Mouse (Mus musculus) kidney, postnatal 36 days (tissue): Measurements from ENCODE around the gene Mrpl11.
"Not testable (repeated sequence)": the region's sequence is repeated elsewhere in the genome, so short reads cannot be mapped to it uniquely, and the experiment has no call there.

ENCODE experiments used
- DNase-seq, 2 experiments: peaks; one replicate each; pipeline ENCODE4 v3.0.0; 2021 to 2022; ENCODE audit warnings: mixed read lengths in 2 of 2

The Mrpl11 gene

GRCm38 (mm10) chr19:4992904-4993303, 31.0 kb downstream of the Mrpl11 start:
- peak; percentile 11 to 28 for DNase-seq

DNA sequence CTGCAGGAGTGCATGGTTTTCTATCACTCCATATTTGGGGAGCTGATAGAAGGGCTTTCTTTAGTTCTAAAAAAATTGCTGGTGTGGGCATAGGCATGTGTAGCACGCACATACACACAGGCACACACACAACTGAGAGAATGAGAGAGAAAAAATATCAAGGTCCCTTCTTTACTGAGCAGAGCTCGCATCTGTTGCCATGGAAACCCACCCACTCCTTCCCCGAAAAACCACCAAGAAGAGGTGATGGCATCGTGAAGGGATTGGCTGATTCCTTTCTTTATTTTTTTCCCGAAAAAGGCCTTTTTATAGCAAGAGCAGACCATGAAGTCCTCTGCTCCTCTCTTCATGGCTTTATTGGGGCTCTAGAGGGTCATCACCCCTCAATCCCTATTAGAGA, 32.1 kb downstream of the Mrpl11 start:
- DNase-seq: no peak

DNA sequence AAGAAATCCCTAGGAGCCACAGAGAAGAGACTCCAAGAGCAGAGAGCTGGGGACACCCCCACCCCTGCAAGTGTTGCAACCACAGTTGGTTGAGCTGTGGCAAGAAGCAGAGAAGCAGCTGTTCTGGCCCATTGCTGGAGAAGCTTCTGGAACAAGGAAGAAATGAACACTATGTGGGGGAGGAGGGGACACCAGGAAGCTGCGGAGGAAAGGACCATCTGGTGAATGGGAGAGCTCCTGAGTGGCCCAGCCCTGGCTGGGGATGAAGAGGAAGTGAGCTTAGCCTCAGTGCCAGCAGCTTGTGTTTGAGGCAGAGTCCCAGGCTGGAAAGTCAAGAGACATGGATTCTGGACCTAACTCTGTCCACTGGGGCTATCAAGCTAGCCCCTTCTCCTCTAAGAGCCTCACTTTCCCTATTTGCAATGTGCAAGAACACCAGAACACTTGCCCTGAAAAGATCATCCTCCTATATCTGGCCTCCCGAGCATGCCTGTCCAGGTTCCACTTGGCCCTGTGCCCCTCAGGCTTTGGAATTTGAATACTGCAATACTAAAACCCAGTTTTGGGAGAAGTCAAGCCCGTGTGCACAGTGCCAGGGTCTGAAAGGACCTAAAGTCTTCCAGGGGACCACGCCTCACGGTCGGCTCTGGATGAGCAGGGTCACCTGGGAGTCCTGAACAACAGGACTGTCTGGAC, 37.6 kb downstream of the Mrpl11 start:
- DNase-seq: no peak

DNA sequence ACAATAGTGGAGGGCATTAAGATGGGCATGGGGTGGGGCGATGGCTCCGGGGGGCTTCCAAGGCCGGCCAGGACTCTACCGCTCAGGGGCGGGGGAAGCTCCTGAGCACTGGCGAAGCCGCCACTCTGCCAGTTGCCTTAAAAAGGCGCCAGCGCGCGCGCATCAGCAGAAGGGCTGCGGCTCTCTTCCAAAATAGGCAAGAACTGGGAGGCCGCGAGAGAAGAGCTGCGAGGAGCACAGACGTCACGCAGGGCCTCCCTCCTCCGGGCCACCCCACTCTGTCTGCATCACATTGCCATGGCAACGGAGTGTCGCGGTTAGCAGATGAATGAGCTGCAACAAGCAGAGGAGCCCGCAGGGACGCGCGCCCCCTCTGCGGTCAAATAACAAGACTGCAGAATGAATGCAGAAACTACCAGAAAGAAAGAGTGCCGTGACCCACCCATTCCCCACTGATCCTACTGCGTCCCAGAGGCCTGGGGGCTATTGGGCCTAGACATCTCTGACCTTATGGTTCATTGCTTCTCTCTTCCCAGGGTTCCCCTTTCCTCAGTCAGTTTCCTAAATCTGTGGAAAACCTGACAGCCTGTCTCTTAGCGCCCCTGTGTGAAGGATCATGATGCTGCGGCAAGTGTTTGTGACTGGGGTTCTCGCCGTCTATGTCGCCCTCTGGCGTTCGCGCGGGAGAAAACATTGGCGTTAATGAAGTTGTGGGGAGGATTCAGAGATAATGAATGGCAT, 39.9 kb downstream of the Mrpl11 start:
- DNase-seq: peak; percentile 57 to 83

GRCm38 (mm10) chr19:5003644-5004043, 41.7 kb downstream of the Mrpl11 start:
- not testable (repeated sequence) for DNase-seq

- DNase-seq: no peak
Measured at GRCm38 (mm10) chr19:5004925-5005324, 43.0 kb downstream of the Mrpl11 start.

DNA sequence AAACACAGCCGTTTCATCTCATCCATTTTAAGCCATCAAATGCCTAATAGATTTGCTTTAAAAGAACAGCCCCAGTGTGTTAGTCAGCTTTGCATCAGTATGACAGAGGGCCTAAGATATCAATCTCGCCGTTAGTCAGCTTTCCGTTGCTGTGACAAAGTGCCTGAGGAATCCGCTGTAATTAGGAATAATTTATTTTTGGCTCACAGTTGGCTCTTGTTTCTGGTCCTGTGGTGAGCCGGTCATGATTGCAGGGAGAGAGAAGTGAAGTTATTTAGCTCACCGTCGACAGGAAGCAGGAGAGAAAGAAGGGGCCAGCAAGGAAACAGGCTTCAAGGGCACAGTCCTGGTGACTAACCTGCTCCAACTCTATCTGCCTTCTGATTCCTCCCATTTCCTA, 51.2 kb downstream of the Mrpl11 start:
- no peak for DNase-seq

GRCm38 (mm10) chr19:5014961-5015398, 53.0 kb downstream of the Mrpl11 start:
- peak; percentile 28 to 75 for DNase-seq

DNA sequence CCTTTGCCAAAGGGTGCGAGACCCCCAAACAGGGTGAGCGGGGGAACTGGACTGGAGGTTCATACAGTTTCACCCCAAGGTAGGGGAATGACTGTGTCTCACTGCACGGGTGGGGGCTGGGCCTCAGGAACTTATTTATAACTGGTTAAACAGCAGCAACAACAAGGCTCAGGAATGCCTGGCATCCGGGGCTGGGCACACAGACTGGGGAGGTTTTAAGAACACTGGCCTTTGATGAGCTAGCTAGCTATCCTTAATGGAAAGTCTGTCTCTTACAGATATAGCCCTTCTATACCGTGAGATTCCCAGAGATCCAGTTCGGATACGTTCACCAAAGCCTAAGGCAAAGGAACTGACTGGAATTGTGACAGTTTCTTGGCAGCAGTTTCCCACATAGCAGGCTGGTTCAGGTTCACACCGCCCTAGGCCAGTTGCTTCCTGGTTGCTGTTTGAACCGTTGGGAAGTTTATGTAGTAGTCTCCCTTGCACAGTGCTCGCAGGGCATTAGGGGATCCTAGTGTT, 54.3 kb downstream of the Mrpl11 start:
- DNase-seq: peak; percentile 66 to 71
